Mouse (Mus musculus): ENCODE data around the gene Ldlrad3.

Ldlrad3 gene

DNA sequence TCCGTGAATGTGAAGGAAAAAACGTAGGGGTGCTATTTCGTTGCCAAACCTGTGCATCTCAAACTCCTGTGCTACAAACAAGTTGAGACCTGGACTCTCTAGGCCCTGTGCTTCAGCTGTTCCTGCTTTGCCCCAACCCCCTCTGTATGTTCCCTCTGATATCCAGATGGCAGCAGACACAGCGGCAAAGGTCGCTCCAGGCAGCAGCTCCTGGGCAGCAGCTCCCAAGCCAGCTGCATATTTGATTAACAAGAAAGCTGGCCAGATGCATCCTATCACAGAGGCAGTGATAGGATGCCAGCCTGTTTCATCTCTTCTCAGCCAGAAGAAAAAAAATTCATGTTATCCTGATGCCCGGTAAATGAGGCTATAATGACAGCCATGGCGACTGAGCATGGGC is 267.7 kb downstream of the Ldlrad3 start:
- in situ Hi-C loops (cut with MboI; ENCODE audit: low sequenced_read_pairs): no loop called here

DNA sequence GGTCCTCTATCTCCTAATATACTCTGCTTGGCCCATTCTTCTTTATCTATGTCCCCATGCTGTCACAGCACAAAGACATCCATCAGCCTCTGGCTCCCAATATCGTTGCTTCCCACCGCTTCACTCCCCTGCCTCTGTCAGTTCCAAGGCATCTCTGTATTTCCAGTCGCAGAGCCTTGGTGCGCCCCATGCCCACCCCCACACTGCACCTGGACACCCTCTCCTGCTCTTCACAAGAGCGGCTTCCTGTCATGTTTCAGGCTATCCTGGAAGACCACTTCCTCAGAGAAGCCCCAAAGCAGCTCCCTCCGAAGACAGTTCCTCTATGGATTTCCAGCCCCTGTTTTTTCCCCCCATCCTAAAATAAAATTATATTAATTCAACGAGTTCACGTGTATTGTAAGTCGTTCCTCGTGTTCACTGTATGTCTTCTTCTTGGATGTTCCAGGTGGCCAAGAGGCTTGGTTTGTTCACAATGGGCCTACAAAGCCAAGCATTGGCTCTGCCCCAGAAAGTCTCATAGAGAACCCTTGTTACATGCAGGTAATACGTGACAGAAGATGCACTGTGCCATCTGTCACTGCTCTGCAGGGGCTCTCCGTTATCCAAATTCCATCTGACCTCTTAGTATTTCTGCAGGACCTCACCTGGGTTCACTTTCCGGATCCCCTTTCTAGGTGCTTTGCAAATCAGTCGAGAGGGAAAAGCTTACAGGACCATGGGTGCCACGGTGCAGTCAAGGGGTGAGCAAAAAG is 276.7 kb downstream of the Ldlrad3 start:
- in situ Hi-C loops (cut with MboI; ENCODE audit: low sequenced_read_pairs): no loop called here

DNA sequence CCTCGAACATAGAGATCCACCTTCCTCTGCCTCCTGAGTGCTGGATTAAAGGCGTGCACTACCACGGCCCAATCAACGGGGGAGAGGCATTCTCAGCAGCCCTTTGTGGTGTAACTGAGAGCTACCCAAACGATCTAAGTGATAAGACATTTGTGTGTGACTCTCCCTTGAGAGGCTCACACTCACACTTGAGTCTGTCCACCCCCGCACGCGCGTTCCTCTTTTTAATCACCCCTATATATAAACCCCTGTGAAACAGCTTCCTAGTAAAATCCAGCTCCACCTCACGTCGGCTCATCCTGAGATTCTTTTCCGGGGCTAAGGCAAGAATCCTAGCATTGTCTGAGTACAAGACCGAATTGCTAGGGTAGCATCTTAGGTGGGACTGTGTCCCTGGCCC is 277.4 kb downstream of the Ldlrad3 start:
- in situ Hi-C loops (cut with MboI; ENCODE audit: low sequenced_read_pairs): no loop called here

DNA sequence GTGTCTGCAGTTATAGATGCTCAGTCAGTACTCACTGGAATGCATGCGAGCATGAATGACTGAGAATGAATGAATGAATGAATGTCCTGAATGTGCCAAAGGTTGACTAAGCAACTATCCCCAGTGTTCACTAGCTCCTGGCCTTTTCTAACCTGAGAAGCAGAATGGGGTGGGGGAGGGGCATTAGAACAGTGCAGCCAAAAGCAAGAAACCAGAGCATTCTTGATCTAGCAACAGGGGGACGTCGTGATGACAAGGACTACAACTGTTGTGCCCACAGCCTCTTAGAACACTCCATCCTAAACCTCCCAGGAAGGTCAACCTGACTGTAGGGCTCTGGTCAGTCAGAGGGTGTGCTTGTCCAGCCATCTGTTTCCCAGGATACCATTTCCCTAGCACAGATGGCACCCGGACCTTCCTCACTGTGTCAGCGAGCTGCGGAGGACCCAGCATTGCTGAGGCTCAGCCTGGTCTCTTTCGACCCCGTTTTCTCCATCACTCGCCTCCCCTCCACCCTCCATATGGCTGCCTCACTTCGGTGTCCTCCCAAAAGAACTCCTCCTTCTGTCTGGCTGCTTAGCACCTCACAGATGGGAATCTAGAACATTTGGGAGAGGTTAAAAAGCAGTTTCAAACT is 278.7 kb downstream of the Ldlrad3 start:
- in situ Hi-C loops (cut with MboI; ENCODE audit: low sequenced_read_pairs): no loop called here

DNA sequence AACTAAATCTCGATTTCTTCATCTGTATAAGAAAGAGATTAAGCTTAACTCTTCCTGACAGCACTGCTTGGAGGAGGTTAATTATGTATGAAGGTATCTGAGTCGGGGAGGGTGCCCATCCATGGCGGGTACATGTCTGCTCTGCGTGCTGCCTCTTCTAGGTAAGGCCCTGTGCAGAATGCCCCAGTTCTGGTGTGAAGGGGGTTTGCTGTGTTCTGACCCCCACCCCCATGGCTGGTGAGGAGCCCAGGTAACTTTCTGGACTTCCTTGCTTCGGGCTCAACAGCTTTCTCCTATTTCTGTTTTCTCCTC is 279.9 kb downstream of the Ldlrad3 start:
- in situ Hi-C loops (cut with MboI; ENCODE audit: low sequenced_read_pairs): no loop called here

DNA sequence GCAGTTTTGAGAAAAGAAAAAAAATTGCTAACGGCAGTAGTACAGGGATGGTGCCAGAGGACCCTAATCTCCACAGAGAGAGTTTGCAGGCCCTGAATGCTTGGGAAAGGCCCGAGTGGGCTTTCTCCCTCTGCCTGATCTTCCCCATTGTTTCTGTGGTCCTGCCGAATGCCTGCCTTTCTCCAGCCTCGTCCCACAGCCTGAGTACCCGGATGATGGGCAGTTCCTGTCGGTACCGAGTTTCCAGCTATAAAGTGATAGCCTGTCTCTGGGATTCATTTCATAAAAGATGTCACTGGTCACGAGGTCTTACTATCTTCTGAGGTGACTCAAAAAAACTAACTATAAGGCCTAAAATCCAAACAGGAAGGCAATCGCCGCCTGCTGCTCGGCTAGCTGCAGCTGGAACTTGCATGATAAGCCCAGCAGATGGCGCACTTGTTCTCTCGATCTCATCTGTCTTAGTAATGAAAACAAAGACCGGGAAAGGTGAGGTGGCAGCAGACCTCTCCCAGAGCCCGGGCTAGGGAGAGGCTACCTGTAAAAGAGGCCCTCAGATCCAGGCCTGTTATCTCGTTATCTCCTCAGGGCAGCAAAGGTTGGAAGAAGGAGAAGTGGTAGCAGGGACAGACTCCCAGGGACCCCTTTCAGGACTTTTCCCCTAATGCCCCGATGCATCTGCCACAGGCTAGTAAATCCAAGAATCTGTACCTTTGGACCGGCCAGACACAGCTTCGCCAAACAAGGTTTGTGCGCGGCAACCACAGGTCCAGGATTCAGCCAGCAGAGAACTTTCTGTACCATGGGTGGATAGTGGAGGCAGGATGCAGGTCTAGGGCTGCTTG is 280.4 kb downstream of the Ldlrad3 start:
- in situ Hi-C loops (cut with MboI; ENCODE audit: low sequenced_read_pairs): no loop called here

DNA sequence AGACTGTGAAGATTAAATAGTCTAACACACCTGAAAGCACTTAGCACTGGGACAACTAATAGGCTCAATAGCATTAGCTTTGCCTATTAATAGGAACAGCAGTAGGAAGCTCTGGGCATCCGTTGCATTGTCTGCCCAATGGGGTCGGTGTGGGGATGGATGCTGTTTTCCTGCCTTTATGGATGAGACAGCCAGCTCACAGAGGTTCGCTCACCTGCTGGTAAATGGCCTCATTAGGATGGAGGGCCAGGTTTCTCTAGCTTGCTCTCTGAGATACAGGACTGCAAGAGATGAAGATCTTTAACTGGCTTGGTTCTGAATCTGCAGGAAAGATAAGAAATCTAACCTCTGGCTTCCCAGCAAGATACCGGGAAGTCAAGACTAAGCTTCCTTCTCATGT is 284.0 kb downstream of the Ldlrad3 start:
- in situ Hi-C loops (cut with MboI; ENCODE audit: low sequenced_read_pairs): no loop called here

Data from CH12F3 (cell line).